Mouse (Mus musculus) right cerebral cortex, adult 2 months (tissue): ENCODE measurements at regions not wholly inside any gene's neighbourhood (a gene's known extent, or its start where the extent isn't known, plus 50 kb on each side); places are given as distances from the start of the nearest gene placed in this dataset.
A peak's percentile ranks its signal among the peaks of the same experiment; 100 is the strongest.

ENCODE experiments used
- DNase-seq, 2 experiments: peaks; one replicate each; pipeline ENCODE4 v3.0.0; 2021 to 2022; ENCODE audit warnings: low spot score in 2 of 2

- no peak for DNase-seq
Observed at GRCm38 (mm10) chr2:55817273-55817672, 381.5 kb downstream of the Kcnj3 start.

GRCm38 (mm10) chr2:55818220-55818619 is 382.4 kb downstream of the Kcnj3 start:
- peak; percentile 38 to 52 for DNase-seq

DNA sequence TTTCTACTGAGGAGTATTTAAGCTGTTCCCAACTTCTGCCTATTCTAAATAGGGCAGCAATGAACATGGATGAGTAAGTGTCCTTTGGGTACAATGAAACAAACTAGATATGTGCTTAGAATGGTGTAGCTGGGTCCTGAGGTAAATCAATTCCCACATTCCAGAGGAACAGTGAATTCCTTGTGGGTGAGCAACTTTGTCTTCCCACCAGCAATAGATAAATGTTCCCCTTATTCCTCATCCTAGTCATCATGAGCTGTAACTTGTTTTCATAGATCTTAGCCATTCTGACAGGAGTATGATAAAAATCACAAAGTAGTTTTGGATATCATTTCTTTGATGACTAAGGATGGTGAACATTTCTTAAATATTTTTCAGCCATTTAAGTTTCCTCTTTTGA is 387.0 kb downstream of the Kcnj3 start:
- no peak for DNase-seq

DNA sequence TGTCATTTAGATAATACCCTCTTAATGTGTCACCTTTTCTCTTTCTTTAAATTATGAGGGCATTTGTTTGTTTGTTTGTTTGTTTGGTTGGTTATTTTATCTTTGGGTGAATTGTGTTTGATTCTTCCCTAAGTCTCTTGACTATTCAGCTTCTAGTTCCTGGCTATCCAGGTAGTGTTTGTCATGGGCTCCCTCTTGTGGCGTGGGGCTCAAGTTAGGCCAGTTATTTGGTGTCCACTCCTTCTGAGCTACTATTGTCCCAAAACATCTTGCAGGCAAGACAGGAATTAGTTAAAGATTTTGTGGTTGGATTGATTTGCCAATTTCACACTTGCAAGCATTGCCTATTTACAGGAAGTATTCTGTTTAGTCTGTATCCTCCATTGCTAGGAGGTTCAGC is 405.8 kb downstream of the Kcnj3 start:
- DNase-seq = peak; percentile 65 to 77

DNA sequence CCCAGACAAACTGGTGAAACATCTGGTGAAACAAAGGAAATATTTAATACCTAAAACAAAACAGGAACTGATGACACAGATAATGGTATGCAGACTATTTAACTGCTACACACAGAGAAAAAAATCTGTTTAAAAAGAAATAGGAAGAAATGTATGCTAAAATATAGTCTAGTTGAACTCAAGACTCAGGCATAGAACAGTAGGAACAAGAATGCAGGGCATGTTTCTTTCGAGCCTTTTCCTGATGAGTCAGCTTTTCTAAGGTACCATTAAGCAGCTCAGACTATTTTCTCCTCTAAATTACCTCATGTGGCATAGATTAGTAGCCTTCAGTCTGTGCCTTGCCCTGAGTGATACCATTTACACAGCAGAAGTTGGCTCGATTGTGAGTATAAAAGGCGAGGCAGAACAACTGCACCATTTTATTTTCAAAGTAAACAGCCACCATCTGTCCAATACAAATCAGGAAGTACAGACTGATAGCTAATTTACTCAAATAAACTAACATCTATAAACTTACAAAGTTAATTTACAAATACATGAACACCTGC is 411.1 kb downstream of the Kcnj3 start:
- no peak for DNase-seq

- peak; percentile 4 to 14 for DNase-seq
Observed at GRCm38 (mm10) chr2:55862479-55862878, 426.7 kb downstream of the Kcnj3 start.

- no peak for DNase-seq
Observed at GRCm38 (mm10) chr2:55889976-55890375, 454.2 kb downstream of the Kcnj3 start.

- DNase-seq = no peak
Observed at GRCm38 (mm10) chr2:55892821-55893535, 457.2 kb downstream of the Kcnj3 start.

DNA sequence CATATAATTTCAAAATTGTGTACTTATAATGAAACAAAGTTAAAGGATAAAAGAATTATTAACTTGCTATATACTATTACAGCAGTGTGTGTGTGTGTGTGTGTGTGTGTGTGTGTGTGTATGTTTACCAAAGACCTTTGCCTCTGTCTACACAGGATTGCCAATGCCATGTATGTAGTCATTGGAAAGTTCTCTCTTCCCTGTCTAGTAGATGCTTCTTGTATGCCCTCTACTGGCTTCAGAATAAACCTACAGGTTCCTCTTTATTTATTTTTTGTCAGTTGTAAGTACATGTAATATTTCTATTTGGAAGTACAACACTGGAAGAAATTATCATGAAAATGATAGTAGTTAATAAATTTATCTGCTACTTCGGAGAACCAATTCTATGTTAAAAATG is 484.5 kb downstream of the Kcnj3 start:
- DNase-seq = no peak
